Mouse (Mus musculus) hindbrain, embryonic 14.5 days (tissue): ENCODE results near the gene Defa17. TPM values are rescaled to one million over a fixed set of nuclear protein-coding genes. Genes with fewer than 3 reads are reported as not detected.
"Not testable (repeated sequence)": the region's sequence is repeated elsewhere in the genome, so short reads cannot be mapped to it uniquely, and the experiment has no call there.

Source experiments
- ATAC-seq: fragments of 200-750 bp; cut with Nextera tagmentation; 2 replicates; pipeline ENCODE4 v1.8.0; 2017; ENCODE audit warnings: moderate number of reproducible peaks, mild to moderate bottlenecking, moderate TSS enrichment, moderate library complexity; ENCODE audit not compliant: low FRiP score
- DNase-seq: peaks from one replicate; pipeline ENCODE4 v3.0.0-alpha.2; 2015; ENCODE audit warnings: low spot score
- H3K27ac ChIP-seq: fragments of 300-500 bp; sonication (generic); 2 replicates; pipeline ENCODE4 v1.5.1; 2014; ENCODE audit warnings: mild to moderate bottlenecking, moderate library complexity
- H3K27me3 ChIP-seq: fragments of 300-500 bp; sonication (generic); 2 replicates; pipeline ENCODE4 v1.6.1; 2014; ENCODE audit warnings: mild to moderate bottlenecking, low read length, mixed read lengths; ENCODE audit not compliant: control insufficient read depth, insufficient read depth
- H3K36me3 ChIP-seq: fragments of 300-500 bp; sonication (generic); replicated peaks from 2 replicates; pipeline ENCODE4 v1.6.1; 2014; ENCODE audit not compliant: control insufficient read depth, insufficient read depth
- H3K4me1 ChIP-seq: fragments of 300-500 bp; sonication (generic); replicated peaks from 2 replicates; pipeline ENCODE4 v1.6.1; 2014; ENCODE audit warnings: antibody characterized with exemption, low read length, mixed read lengths; ENCODE audit not compliant: control insufficient read depth, insufficient read depth
- H3K4me2 ChIP-seq: fragments of 300-500 bp; sonication (generic); replicated peaks from 2 replicates; pipeline ENCODE4 v1.6.1; 2014; ENCODE audit warnings: mild to moderate bottlenecking, moderate library complexity
- H3K4me3 ChIP-seq: fragments of 300-500 bp; sonication (generic); replicated peaks from 2 replicates; pipeline ENCODE4 v1.5.1; 2014; ENCODE audit warnings: mild to moderate bottlenecking, low read length
- H3K9ac ChIP-seq: fragments of 300-500 bp; sonication (generic); 2 replicates; pipeline ENCODE4 v1.6.1; 2014
- H3K9me3 ChIP-seq: fragments of 300-500 bp; sonication (generic); 2 replicates; pipeline ENCODE4 v1.6.1; 2016; ENCODE audit warnings: low read length; ENCODE audit not compliant: control insufficient read depth
- WGBS: fragments of 180-500 bp; shearing (Covaris S2); extraction: QIAGEN DNeasy Blood & Tissue Kit; methylation state at CpG from one replicate; pipeline ENCODE4 v1.1.7; 2014; 5-methylcytosine and 5-hydroxymethylcytosine counted together
- polyA plus RNA-seq: library from polyadenylated mRNA; unstranded; fragments of >200 nt; fragmentation: Nextera tagmentation; extraction: Ambion mirVana; gene quantifications from 2 replicates; pipeline ENCODE4 v1.2.1, GENCODE M21; 2014

Defa17 gene
- not detected in 2 replicates for polyA plus RNA-seq

- H3K27me3 ChIP-seq, H3K4me2 ChIP-seq, H3K4me1 ChIP-seq, H3K4me3 ChIP-seq, DNase-seq, H3K9ac ChIP-seq, H3K27ac ChIP-seq, ATAC-seq, H3K9me3 ChIP-seq, H3K36me3 ChIP-seq: not testable (repeated sequence)
- no CpG with 5 or more reads among the region's 2 CpGs for WGBS
Measured at GRCm38 (mm10) chr8:21655480-21655879, at the start of gene Defa17. TSS of gene Defa17 (plus strand) at chr8:21655780.

- H3K27me3 ChIP-seq, H3K27ac ChIP-seq, H3K9ac ChIP-seq, H3K9me3 ChIP-seq, H3K36me3 ChIP-seq, DNase-seq, H3K4me2 ChIP-seq, H3K4me3 ChIP-seq, H3K4me1 ChIP-seq, ATAC-seq: not testable (repeated sequence)
- WGBS: no CpG with 5 or more reads among the region's 1 CpGs
Measured at GRCm38 (mm10) chr8:21617883-21618282, 37.7 kb upstream of the Defa17 start, which contains the start of gene Defa26. TSS of gene Defa26 (plus strand) at chr8:21618183.

GRCm38 (mm10) chr8:21665497-21665896 lies 9.9 kb downstream of the Defa17 start, which contains the start of gene Defa34:
TSS of gene Defa34 (plus strand) at chr8:21665797.
- H3K36me3 ChIP-seq, H3K4me1 ChIP-seq, H3K9me3 ChIP-seq, ATAC-seq, H3K27me3 ChIP-seq, H3K27ac ChIP-seq, DNase-seq, H3K4me2 ChIP-seq, H3K9ac ChIP-seq, H3K4me3 ChIP-seq: not testable (repeated sequence)
- WGBS: 88% methylated on average over 1 of the region's 1 CpGs

- H3K9ac ChIP-seq, H3K36me3 ChIP-seq, H3K27ac ChIP-seq, ATAC-seq, H3K27me3 ChIP-seq, H3K9me3 ChIP-seq, H3K4me1 ChIP-seq, H3K4me2 ChIP-seq, DNase-seq, H3K4me3 ChIP-seq: not testable (repeated sequence)
- 73% methylated on average over 2 of the region's 2 CpGs for WGBS
Measured at GRCm38 (mm10) chr8:21703545-21703944, 48.0 kb downstream of the Defa17 start, which contains the start of gene AY761184. TSS of gene AY761184 (minus strand) at chr8:21703645.

Other genes starting within 250 kb of the Defa17 start
- gene Defa36, start 228.4 kb upstream of the Defa17 start, polyA plus RNA-seq: not detected in 2 replicates
- not detected in 2 replicates for gene Gm7849, start 199.2 kb upstream of the Defa17 start, polyA plus RNA-seq
- not detected in 2 replicates for gene Defa20, start 146.5 kb upstream of the Defa17 start, polyA plus RNA-seq
- gene Defa32, start 126.7 kb upstream of the Defa17 start, polyA plus RNA-seq: not detected in 2 replicates
- gene Defa37, start 90.4 kb upstream of the Defa17 start, polyA plus RNA-seq: not detected in 2 replicates
- gene Defa28, start 72.8 kb upstream of the Defa17 start, polyA plus RNA-seq: not detected in 2 replicates
- not detected in 2 replicates for gene Gm7861, start 61.3 kb upstream of the Defa17 start, polyA plus RNA-seq
- not detected in 2 replicates for gene Defa26, start 37.6 kb upstream of the Defa17 start, polyA plus RNA-seq
- not detected in 2 replicates for gene Defa34, start 10.0 kb downstream of the Defa17 start, polyA plus RNA-seq
- gene AY761184, start 47.9 kb downstream of the Defa17 start, polyA plus RNA-seq: not detected in 2 replicates
- gene Defa24, start 78.7 kb downstream of the Defa17 start, polyA plus RNA-seq: not detected in 2 replicates
- not detected in 2 replicates for gene Defb50, start 167.8 kb downstream of the Defa17 start, polyA plus RNA-seq
- 0.86 TPM in 1 of 2 replicates, not detected in the other for gene Defb2, start 184.1 kb downstream of the Defa17 start, polyA plus RNA-seq
- 1.6 and 1.8 TPM in 2 replicates for gene Defb10, start 203.1 kb downstream of the Defa17 start, polyA plus RNA-seq
- gene Defb9, start 229.6 kb downstream of the Defa17 start, polyA plus RNA-seq: 2.1 and 3.7 TPM in 2 replicates